Mouse (Mus musculus) effector memory CD4-positive, alpha-beta T cell, adult 7 months (primary cell): ENCODE measurements around the gene Trim60. TPM values are rescaled to one million over a fixed set of nuclear protein-coding genes. Genes with fewer than 3 reads are reported as not detected.

ENCODE experiments used
- polyA plus RNA-seq: library from polyadenylated mRNA; unstranded; fragments of 100-300 nt; shearing (Covaris generic); gene quantifications from one replicate; pipeline ENCODE4 v1.2.1, GENCODE M21; 2017

The Trim60 gene
- polyA plus RNA-seq, result not detected

DNA sequence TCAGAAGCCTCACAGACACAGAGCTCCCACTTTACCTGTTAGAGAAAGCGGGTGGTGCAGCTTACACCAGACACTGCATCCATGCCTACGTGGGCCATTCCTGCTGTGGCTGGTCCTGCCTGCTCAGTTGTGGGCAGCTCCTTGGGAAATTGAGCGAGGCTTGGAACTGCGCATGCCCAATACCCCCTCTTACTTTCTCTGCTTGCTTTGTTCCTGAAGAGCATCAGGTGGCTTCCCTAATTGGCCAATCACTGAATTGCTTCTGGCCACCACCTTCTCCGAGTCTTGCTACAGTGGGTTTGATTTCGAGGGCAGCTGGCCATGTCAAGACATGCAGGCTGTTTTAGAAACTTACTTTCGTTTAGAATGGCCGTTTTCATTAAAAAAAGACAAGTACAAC is at the start of gene Trim60, which contains the start of gene Trim61:
TSS of gene Trim60 (minus strand) at position 162 of the 400 bp plus-strand sequence.
TSS of gene Trim61 (minus strand) at position 101 of the 400 bp plus-strand sequence.

DNA sequence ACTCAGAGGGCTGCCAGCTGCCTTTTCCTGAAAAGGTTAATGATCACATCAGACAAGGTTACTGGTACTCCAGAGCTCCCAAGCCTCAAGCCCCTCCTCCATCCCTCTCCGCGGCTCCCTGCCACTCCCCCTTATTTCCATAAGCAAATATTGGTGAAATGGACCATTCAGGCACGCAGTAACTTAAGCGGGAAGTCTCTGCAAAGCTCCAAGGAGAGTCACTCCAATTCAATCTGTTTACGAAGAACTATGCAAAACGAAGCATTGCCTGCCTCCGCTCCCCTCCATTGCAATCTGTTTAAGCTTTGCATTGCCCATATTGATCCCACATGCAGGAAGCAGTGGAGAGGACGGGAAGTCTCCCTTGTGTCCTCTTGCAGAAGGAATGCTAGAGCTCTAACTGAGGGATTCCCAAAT is 18.7 kb upstream of the Trim60 start, which contains the start of gene Apela:
TSS of gene Apela (minus strand) at position 220 of the 417 bp plus-strand sequence.

DNA sequence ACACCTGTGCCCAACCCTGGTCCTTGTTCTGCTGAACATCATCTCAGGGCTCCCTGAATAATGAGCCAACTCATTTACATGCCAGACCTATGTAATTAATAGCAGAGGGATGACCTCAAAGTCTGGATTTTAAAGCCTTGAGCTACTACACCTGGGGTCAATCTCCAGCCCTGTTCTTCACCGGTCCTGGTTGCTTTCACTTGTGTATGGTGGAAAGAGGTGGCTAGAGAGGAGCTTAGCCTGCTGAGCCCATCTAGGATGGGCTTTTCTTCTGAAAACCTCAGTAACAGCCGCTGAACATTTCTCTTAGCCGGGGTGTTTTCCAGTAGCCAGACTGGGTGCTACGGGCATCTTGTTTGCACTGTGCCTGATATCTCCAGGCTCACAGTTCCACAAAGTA is 30.7 kb downstream of the Trim60 start, which contains the start of gene Trim75:
TSS of gene Trim75 (minus strand) at position 101 of the 400 bp plus-strand sequence.

Other genes with a start within 250 kb of the Trim60 start
- gene Klhl2, start 168.6 kb downstream of the Trim60 start, polyA plus RNA-seq, result 21.2 TPM
- gene Tmem192, start 71.4 kb downstream of the Trim60 start, polyA plus RNA-seq, result 81.1 TPM
- gene Trim75, start 30.8 kb downstream of the Trim60 start, polyA plus RNA-seq, result 1.5 TPM
- not detected for gene Trim61, start 61 bp downstream of the Trim60 start, polyA plus RNA-seq
- gene Apela, start 18.8 kb upstream of the Trim60 start, polyA plus RNA-seq, result not detected
- not detected for gene Gm10663, start 56.4 kb upstream of the Trim60 start, polyA plus RNA-seq
- 0.26 TPM for gene BC030870, start 111.0 kb upstream of the Trim60 start, polyA plus RNA-seq